Mouse (Mus musculus): ENCODE measurements around the gene Mt1.

DNA sequence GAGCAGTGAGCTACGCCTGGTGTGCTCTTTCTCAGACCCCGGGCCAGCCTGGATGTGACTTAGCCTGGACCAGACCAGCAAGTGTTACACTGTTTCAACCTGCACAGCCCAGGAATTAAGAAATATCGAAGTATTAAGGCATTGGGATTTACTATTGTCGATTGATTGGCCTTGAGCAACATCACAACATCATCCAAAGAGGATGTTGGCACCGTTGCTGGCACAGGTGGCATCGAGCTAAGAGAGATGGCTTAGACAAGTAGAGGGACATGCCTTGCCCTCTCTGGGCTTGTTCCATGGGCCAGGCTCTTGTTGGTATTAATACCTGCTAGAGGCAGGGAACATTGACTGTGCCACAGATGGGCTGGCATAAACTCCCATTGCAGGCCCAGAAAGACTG is 43.3 kb upstream of the Mt1 start:
- TF ChIP-seq CTCF (IDR thresholded peaks at IDR 0.05; ENCODE audit: insufficient read depth, low read depth, low read length) (no peak), POLR2A (IDR thresholded peaks at IDR 0.05; ENCODE audit: insufficient read depth, low read depth, low read length) (no peak)

All from olfactory bulb, adult 2 months (tissue).